Mouse (Mus musculus) retina, embryonic 14.5 days (tissue): Measurements from ENCODE around the gene Lancl1.
A peak's percentile ranks its signal among the peaks of the same experiment; 100 is the strongest.

Experiments
- DNase-seq: peaks from one replicate; pipeline ENCODE4 v3.0.0-alpha.2; 2015; ENCODE audit warnings: low spot score

The Lancl1 gene

GRCm38 (mm10) chr1:67038246-67038987, at the start of gene Lancl1:
Gene Lancl1 (minus strand): TSS chr1:67038872.
- DNase-seq = peak; percentile 91

- DNase-seq = no peak
Observed at GRCm38 (mm10) chr1:67079146-67079545, 40.5 kb upstream of the Lancl1 start.

GRCm38 (mm10) chr1:67078666-67079065, 40.0 kb upstream of the Lancl1 start:
- no peak for DNase-seq

- DNase-seq = no peak
Observed at GRCm38 (mm10) chr1:67077739-67078138, 39.1 kb upstream of the Lancl1 start.

GRCm38 (mm10) chr1:67067561-67067960, 28.9 kb upstream of the Lancl1 start:
- no peak for DNase-seq

GRCm38 (mm10) chr1:67065347-67066270, 26.9 kb upstream of the Lancl1 start:
- DNase-seq = peak; percentile 6

GRCm38 (mm10) chr1:67061456-67062085, 22.9 kb upstream of the Lancl1 start:
- peak; percentile 86 for DNase-seq

GRCm38 (mm10) chr1:67055816-67056215, 17.1 kb upstream of the Lancl1 start:
- DNase-seq = no peak

- no peak for DNase-seq
Observed at GRCm38 (mm10) chr1:67052721-67053120, 14.0 kb upstream of the Lancl1 start.

- no peak for DNase-seq
Observed at GRCm38 (mm10) chr1:67049600-67049999, 10.9 kb upstream of the Lancl1 start.

- no peak for DNase-seq
Observed at GRCm38 (mm10) chr1:67048696-67049095, 10.0 kb upstream of the Lancl1 start.

- DNase-seq = no peak
Observed at GRCm38 (mm10) chr1:67045100-67045499, 6.4 kb upstream of the Lancl1 start.

- DNase-seq = no peak
Observed at GRCm38 (mm10) chr1:67042583-67042982, 3.9 kb upstream of the Lancl1 start.

- DNase-seq = no peak
Observed at GRCm38 (mm10) chr1:67039083-67039482, 411 bp upstream of the Lancl1 start.

GRCm38 (mm10) chr1:67037198-67037597, 1.5 kb downstream of the Lancl1 start:
- no peak for DNase-seq

- no peak for DNase-seq
Observed at GRCm38 (mm10) chr1:67033278-67033677, 5.4 kb downstream of the Lancl1 start.

- DNase-seq = no peak
Observed at GRCm38 (mm10) chr1:67026927-67027511, 11.7 kb downstream of the Lancl1 start.

GRCm38 (mm10) chr1:67026142-67026541, 12.5 kb downstream of the Lancl1 start:
- no peak for DNase-seq

- DNase-seq = no peak
Observed at GRCm38 (mm10) chr1:67022767-67023166, 15.9 kb downstream of the Lancl1 start.

- peak; percentile 76 for DNase-seq
Observed at GRCm38 (mm10) chr1:67022051-67022450, 16.6 kb downstream of the Lancl1 start.

- no peak for DNase-seq
Observed at GRCm38 (mm10) chr1:67020637-67021161, 18.0 kb downstream of the Lancl1 start.
